Mouse (Mus musculus) heart, postnatal 10 days (tissue): ENCODE measurements around the gene Gpbp1l1. TPM values are rescaled to one million over a fixed set of nuclear protein-coding genes. Genes with fewer than 3 reads are reported as not detected.

ENCODE experiments used
- DNase-seq, 2 experiments: peaks; one replicate each; pipeline ENCODE4 v3.0.0; 2021
- intact Hi-C: fragments of 180-260 bp; cut with DNase I; formaldehyde crosslinking; loops from one replicate; pipeline ENCODE4 v1.15.1; 2025
- total RNA-seq, 2 experiments: library from RNA; stranded (reverse); gene quantifications; 2 replicates each; pipeline ENCODE4 v1.2.3; 2021

Gpbp1l1 gene
- total RNA-seq, 2 experiments from 2014 or later: 67.7 to 72.3 TPM

DNA sequence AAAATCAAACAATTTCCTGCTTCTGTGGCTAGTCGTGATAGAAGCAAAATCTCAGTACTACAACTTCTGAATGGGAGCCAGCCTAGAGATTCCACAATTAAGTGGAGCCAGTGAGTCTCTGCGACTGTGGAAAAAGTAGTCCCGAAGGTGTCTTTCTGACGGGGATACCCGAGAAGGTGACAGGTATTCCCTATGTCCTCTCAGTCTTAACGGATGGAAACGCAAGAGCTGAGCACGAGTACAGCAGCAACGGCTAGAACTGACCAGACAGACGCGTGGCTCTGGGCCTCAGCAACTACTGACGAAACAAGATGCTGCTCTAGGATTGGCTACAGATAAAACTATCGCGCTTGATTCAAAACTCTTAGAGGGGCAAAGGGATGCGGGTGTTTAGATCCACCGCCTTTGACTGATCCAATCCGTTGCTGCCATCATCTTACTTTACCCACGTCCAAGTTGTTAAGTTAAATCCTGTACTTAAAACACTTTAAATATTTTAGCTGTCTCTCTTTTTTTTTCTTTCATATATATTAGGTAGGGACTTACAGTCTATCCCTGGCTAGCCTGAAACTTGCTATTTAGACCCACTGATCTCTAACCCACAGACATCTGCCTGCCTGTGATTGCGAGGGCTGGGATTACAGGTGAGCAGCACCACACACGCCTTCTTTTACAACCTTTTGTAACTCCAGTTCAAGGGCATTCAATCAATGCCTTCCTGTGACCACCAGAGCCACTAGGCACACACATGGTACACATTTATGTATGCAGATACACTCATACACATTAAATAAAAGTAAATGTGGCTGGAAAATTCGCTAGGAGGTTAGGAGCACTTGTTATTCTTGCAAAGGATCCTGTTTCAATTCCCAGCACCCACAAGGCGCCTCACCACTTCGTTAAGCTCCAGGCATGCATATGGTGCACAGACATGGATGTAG lies 70.5 kb downstream of the Gpbp1l1 start, which contains the start of gene Nasp:
Gene Nasp, minus strand, starts transcription at position 220 of the 941 bp plus-strand sequence.
- intact Hi-C loops: no loop called here

DNA sequence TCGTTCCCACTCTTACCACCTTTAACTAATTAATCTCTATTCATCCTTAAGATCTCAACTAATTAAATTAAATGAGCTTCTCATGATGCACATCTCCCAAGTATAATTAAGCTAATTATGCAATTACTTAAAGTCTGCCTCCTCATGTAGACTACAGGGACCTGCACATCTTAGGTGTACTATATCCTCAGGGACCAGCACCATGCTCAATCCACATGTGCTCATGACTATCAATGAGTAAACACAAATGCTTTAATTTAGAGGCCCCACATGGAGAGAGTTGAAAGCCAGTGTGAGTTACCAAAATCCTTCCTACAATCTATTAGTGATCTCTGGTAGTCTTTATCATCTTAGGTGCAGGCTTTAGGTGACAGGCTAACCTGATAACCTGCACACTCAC lies 77.7 kb downstream of the Gpbp1l1 start:
- no peak for DNase-seq
- intact Hi-C loops: no loop called here

More for the DNA sequence above, 70.5 kb downstream of the Gpbp1l1 start, which contains the start of gene Nasp:
- DNase-seq: peak; percentile 90 to 92

DNA sequence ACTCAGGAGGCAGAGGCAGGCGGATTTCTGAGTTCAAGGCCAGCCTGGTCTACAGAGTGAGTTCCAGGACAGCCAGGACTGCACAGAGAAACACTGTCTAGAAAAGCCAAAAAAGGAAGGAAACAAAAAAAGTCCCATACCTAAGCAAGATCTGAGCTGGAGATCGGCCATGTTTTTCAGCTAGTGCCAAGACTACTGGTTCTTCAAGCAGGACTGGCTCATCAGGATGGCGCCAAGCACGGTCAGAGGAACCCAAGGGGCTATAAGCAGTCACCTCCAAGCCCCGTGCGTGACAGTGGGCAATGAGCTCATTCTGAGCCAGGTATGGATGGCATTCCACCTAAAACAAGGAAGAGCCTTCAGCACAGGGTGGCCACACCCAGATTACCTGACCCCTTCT lies 81.4 kb downstream of the Gpbp1l1 start:
- intact Hi-C loops: no loop called here
- no peak for DNase-seq

DNA sequence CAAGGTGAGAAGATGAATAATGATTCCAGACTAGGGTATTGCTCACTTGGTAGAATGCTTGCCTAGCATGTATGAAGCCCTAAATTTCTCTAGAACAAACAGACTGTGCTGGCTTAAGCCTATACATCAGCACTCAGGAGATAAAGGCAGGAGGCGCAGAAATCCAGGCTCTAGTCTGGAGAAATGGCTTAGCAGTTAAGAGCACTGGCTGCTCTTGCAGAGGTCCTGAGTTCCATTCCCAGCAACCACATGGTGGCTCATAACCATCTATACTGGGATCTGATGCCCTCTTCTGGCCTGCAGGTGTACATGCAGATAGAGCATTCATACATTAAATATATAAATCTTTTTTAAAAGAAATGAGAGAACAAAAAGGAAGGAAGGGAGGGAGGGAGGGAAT lies 84.6 kb downstream of the Gpbp1l1 start:
- no peak for DNase-seq
- intact Hi-C loops: no loop called here

Other genes with a start within 250 kb of the Gpbp1l1 start
- gene Mast2, start 93.5 kb upstream of the Gpbp1l1 start, total RNA-seq: 10 to 100 TPM; 90.2 to 97.5 TPM
- gene Ipp, start 50.1 kb upstream of the Gpbp1l1 start, total RNA-seq: 10 to 100 TPM; 15.1 to 17.1 TPM
- gene Tmem69, start 1.7 kb upstream of the Gpbp1l1 start, total RNA-seq: 10 to 100 TPM; 19.4 to 19.8 TPM
- 1 to 10 TPM; 2.1 to 3.2 TPM for gene Ccdc17, start 39.0 kb downstream of the Gpbp1l1 start, total RNA-seq
- gene Nasp, start 70.3 kb downstream of the Gpbp1l1 start, total RNA-seq: 10 to 100 TPM; 46.4 to 53.6 TPM
- gene Akr1a1, start 94.0 kb downstream of the Gpbp1l1 start, total RNA-seq: 100 to 1,000 TPM; 419 to 457 TPM
- gene Prdx1, start 127.9 kb downstream of the Gpbp1l1 start, total RNA-seq: 100 to 1,000 TPM; 420 to 430 TPM
- gene Mmachc, start 150.7 kb downstream of the Gpbp1l1 start, total RNA-seq: 10 to 100 TPM; 32.8 to 40.0 TPM
- gene Ccdc163, start 150.9 kb downstream of the Gpbp1l1 start, total RNA-seq: 1 to 10 TPM; 8.3 to 9.1 TPM
- 1 to 10 TPM; 1.7 to 2.1 TPM for gene Tesk2, start 163.3 kb downstream of the Gpbp1l1 start, total RNA-seq
- 10 to 100 TPM; 13.2 to 13.6 TPM for gene Toe1, start 250.0 kb downstream of the Gpbp1l1 start, total RNA-seq